Mouse (Mus musculus): Measurements from ENCODE around the gene Tex33. TPM values are rescaled to one million over a fixed set of nuclear protein-coding genes. Genes with fewer than 3 reads are reported as not detected.

Tex33 gene
- polyA plus RNA-seq, 1 experiment from 2014 or later, result not detected

DNA sequence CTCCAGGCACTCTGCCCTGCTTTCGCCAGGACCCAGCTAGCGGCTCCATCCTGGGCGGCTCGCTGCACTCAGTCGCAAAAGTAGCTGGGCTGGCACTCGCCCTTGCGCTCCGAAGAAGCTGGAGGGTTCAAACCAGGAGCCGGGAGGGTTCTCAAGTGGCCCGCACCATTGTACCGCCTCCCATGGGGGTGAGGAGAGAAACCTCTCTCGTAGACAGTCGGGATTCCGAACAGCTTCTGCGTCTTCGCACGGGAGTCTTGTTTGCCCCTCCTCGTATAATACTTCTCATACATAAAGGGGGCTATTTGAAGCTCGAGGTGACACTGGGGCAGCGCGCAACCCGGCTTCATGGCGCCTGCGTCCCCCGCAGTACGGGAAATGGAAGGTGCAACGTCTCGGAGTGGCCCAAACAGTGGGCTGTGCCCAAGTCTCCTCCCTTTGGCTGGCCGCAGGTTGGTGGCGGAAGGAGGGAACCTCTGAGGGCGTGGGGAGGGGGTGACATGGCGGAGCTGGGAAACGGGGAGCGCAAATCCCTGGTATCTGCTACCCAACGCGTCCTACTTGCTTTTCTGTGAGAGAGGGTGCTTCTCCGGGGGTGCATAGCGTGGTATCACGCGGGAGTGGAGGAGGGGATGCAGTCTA, 10.7 kb upstream of the Tex33 start, which contains the start of gene Mpst:
Mpst (plus strand) TSS at position 124 of the 642 bp plus-strand sequence.
- WGBS, result under 1% methylated on average over 40 of the region's 40 CpGs
- H3K4me1 ChIP-seq, result peaks cover 49% of the 10 kb centered on the region
- H3K27me3 ChIP-seq (ENCODE audit: insufficient read depth, poor library complexity, severe bottlenecking), result peaks cover 49% of the 10 kb centered on the region
- H3K4me3 ChIP-seq, result peak within 1 kb of the TSS; percentile 80
- peak; percentile 95 for DNase-seq (ENCODE audit: low spot score)
- H3K27ac ChIP-seq, result peak within 1 kb of the TSS; percentile 90
- H3K9me3 ChIP-seq, result no peaks in the 10 kb centered on the region
- no peaks in the 10 kb centered on the region for H3K36me3 ChIP-seq

DNA sequence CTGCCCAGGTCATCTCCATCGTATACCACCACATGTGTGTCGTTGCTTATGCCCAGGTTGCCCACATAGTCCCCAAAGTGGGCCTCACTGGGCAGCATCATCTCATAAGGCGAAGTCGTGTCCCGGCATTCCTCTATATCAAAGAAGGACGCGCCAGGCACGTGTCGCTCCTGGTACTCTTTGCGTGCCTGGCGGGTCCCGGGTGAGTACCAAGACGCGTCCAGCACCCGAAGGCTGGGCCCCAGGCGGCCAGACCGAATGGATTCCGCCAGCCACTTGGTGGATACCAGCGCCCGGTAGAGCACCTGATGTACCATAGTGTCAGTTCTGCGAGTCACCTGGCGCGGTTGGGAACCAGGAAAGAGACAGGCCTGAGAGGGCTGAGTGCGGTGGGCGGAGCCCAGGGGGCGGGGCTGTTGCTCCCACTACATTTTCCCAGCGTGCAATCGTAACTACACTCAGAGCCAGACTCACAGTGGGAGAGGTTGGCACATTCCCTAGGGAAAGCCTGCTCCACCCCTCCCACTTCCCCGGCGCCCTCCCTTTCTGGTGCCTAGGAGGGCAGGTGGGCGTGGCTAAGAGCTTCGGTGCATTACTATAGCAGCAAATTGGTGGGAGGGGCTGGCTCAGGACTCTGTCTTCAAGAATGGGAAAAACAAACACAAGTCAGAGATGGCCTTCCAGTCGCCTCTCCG, 10.0 kb upstream of the Tex33 start, which contains the start of gene Tst:
Tst (minus strand) TSS at position 391 of the 695 bp plus-strand sequence.
- Histone ChIP-seq H3K27me3 (ENCODE audit: insufficient read depth, poor library complexity, severe bottlenecking) (peaks cover 42% of the 10 kb centered on the region), H3K36me3 (no peaks in the 10 kb centered on the region), H3K9me3 (no peaks in the 10 kb centered on the region), H3K4me3 (peak within 1 kb of the TSS; percentile 80), H3K27ac (peak within 1 kb of the TSS; percentile 90), H3K4me1 (peaks cover 49% of the 10 kb centered on the region)
- peak; percentile 91 for DNase-seq (ENCODE audit: low spot score)
- 1% methylated on average over 34 of the region's 34 CpGs for WGBS

GRCm38 (mm10) chr15:78405098-78405497, 9.4 kb upstream of the Tex33 start:
- H3K4me3 ChIP-seq, result peak overlapping the region; percentile 80
- no peaks in the 10 kb centered on the region for H3K9me3 ChIP-seq
- H3K4me1 ChIP-seq, result peaks cover 44% of the 10 kb centered on the region
- DNase-seq (ENCODE audit: low spot score), result no peak
- peak overlapping the region; percentile 90; the same call in 1 of the 2 replicates for H3K27ac ChIP-seq
- H3K36me3 ChIP-seq, result no peaks in the 10 kb centered on the region
- H3K27me3 ChIP-seq (ENCODE audit: insufficient read depth, poor library complexity, severe bottlenecking), result peaks cover 36% of the 10 kb centered on the region
- WGBS, result 52% methylated on average over 11 of the region's 11 CpGs

DNA sequence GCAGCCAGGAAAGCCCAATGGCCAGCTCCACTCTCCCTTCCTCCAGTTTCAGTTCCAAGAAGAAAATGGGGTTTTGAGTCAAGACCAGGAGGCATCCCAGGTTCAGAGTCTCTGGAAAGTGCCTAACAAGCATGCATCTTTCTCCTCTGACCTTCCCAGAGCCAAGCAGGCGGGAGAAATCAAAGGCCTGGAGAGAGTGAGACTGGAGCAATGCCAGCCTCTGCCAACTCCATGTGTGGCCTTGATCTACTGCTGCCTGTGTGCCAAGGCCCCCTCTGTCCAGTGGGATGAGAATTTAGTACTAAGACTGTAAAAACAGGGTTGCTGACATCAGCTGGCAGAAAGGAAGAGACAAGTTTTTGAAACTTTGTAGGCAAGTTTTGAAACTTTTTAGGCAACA, 8.2 kb upstream of the Tex33 start:
- no peaks in the 10 kb centered on the region for H3K9me3 ChIP-seq
- 75% methylated on average over 1 of the region's 1 CpGs for WGBS
- peak overlapping the region; percentile 16; the same call in 1 of the 2 replicates for H3K4me3 ChIP-seq
- H3K4me1 ChIP-seq, result peaks cover 38% of the 10 kb centered on the region
- no peak for DNase-seq (ENCODE audit: low spot score)
- H3K27ac ChIP-seq, result peak overlapping the region; percentile 67
- H3K27me3 ChIP-seq (ENCODE audit: insufficient read depth, poor library complexity, severe bottlenecking), result peaks cover 24% of the 10 kb centered on the region
- H3K36me3 ChIP-seq, result no peaks in the 10 kb centered on the region

GRCm38 (mm10) chr15:78403301-78403741, 7.6 kb upstream of the Tex33 start:
- no peaks in the 10 kb centered on the region for H3K9me3 ChIP-seq
- H3K4me1 ChIP-seq, result peaks cover 38% of the 10 kb centered on the region
- 0 out of 2 replicates have a peak overlapping the region, but pooled peaks have one; percentile 16 for H3K4me3 ChIP-seq
- WGBS, result 58% methylated on average over 3 of the region's 3 CpGs
- H3K27ac ChIP-seq, result peak overlapping the region; percentile 67
- peaks cover 21% of the 10 kb centered on the region for H3K27me3 ChIP-seq (ENCODE audit: insufficient read depth, poor library complexity, severe bottlenecking)
- DNase-seq (ENCODE audit: low spot score), result no peak
- H3K36me3 ChIP-seq, result no peaks in the 10 kb centered on the region

GRCm38 (mm10) chr15:78402423-78402822, 6.7 kb upstream of the Tex33 start:
- Histone ChIP-seq H3K9me3 (no peaks in the 10 kb centered on the region), H3K27me3 (ENCODE audit: insufficient read depth, poor library complexity, severe bottlenecking) (peaks cover 20% of the 10 kb centered on the region), H3K4me1 (peaks cover 34% of the 10 kb centered on the region), H3K4me3 (no peak overlapping the region), H3K36me3 (no peaks in the 10 kb centered on the region), H3K27ac (no peak overlapping the region)
- no peak for DNase-seq (ENCODE audit: low spot score)
- WGBS, result 86% methylated on average over 7 of the region's 7 CpGs

GRCm38 (mm10) chr15:78401921-78402320, 6.2 kb upstream of the Tex33 start:
- Histone ChIP-seq H3K4me1 (peaks cover 29% of the 10 kb centered on the region), H3K36me3 (no peaks in the 10 kb centered on the region), H3K4me3 (no peak overlapping the region), H3K9me3 (no peaks in the 10 kb centered on the region), H3K27ac (no peak overlapping the region), H3K27me3 (ENCODE audit: insufficient read depth, poor library complexity, severe bottlenecking) (peaks cover 20% of the 10 kb centered on the region)
- DNase-seq (ENCODE audit: low spot score), result no peak
- WGBS, result 72% methylated on average over 4 of the region's 4 CpGs

DNA sequence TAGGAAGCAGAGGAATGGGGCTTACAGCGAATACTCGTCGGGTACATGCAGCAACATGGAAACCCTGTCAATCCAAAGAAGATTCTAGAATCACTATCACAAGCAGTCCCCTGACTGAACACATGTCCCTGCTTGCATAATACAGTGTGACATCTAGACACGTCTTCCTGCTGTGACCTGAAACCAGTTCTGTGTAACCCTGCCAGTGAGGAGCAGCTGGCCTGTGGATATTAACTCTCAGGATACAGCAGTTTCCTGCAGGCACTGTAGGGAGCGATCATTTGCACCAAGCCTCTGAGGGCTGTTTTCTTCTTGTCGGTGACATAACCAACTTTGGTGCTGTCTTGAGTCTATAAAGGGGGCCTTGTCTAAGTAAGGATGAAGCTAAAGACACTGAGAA, 5.6 kb upstream of the Tex33 start:
- peaks cover 20% of the 10 kb centered on the region for H3K27me3 ChIP-seq (ENCODE audit: insufficient read depth, poor library complexity, severe bottlenecking)
- no peak for DNase-seq (ENCODE audit: low spot score)
- no peak overlapping the region for H3K27ac ChIP-seq
- peaks cover 27% of the 10 kb centered on the region for H3K4me1 ChIP-seq
- no peaks in the 10 kb centered on the region for H3K36me3 ChIP-seq
- H3K4me3 ChIP-seq, result no peak overlapping the region
- H3K9me3 ChIP-seq, result no peaks in the 10 kb centered on the region
- 79% methylated on average over 6 of the region's 6 CpGs for WGBS

DNA sequence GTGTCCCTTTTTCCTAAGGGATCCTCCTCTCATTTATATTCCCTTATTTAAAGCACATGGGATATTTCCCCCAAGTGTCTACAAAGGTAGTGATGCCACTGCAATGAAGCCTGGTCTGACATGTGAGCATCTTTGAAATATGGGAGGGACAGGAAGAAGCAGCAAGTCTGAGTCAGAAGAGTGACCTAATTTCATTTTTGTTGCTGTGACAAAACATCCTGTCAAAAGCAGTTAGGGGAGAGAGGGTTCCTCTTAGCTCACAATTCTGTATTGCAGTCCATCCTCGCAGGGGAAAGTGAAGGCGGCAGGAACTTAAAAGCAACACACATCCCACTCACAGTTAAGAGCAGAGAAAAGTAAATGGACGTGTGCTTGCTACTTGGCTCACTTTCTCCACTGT, 4.9 kb downstream of the Tex33 start:
- DNase-seq (ENCODE audit: low spot score), result no peak
- no peaks in the 10 kb centered on the region for H3K36me3 ChIP-seq

DNA sequence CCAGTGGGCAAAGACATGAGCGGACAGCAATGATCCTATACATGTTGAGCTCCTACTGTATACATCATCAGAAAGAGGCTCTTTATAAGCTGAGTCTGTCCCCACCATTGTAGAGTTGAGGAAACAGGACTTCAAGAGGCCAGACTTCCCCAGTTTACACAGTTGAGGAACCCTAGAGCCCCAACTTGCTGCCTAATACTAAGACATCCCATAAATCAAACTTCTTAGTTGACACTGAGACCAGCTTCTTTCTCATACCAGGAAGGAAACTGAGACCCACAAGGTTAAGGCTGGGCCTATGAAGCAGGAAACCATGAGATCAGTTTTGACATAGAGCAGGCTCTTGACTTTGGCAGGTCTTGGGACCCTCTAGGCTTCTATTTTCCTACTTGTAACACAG, 10.1 kb downstream of the Tex33 start:
- DNase-seq (ENCODE audit: low spot score), result no peak
- Histone ChIP-seq H3K36me3 (no peaks in the 10 kb centered on the region), H3K27me3 (ENCODE audit: insufficient read depth, poor library complexity, severe bottlenecking) (peaks cover 7% of the 10 kb centered on the region; the same call in 1 of the 2 replicates), H3K4me3 (no peak overlapping the region), H3K27ac (no peak overlapping the region), H3K9me3 (no peaks in the 10 kb centered on the region), H3K4me1 (no peaks in the 10 kb centered on the region)
- 79% methylated on average over 1 of the region's 1 CpGs for WGBS

More for the DNA sequence above, 4.9 kb downstream of the Tex33 start:
- Histone ChIP-seq H3K9me3 (no peaks in the 10 kb centered on the region), H3K4me3 (no peak overlapping the region), H3K27me3 (ENCODE audit: insufficient read depth, poor library complexity, severe bottlenecking) (peaks cover 4% of the 10 kb centered on the region; the same call in 1 of the 2 replicates), H3K4me1 (no peaks in the 10 kb centered on the region), H3K27ac (no peak overlapping the region)
- 78% methylated on average over 3 of the region's 3 CpGs for WGBS

DNA sequence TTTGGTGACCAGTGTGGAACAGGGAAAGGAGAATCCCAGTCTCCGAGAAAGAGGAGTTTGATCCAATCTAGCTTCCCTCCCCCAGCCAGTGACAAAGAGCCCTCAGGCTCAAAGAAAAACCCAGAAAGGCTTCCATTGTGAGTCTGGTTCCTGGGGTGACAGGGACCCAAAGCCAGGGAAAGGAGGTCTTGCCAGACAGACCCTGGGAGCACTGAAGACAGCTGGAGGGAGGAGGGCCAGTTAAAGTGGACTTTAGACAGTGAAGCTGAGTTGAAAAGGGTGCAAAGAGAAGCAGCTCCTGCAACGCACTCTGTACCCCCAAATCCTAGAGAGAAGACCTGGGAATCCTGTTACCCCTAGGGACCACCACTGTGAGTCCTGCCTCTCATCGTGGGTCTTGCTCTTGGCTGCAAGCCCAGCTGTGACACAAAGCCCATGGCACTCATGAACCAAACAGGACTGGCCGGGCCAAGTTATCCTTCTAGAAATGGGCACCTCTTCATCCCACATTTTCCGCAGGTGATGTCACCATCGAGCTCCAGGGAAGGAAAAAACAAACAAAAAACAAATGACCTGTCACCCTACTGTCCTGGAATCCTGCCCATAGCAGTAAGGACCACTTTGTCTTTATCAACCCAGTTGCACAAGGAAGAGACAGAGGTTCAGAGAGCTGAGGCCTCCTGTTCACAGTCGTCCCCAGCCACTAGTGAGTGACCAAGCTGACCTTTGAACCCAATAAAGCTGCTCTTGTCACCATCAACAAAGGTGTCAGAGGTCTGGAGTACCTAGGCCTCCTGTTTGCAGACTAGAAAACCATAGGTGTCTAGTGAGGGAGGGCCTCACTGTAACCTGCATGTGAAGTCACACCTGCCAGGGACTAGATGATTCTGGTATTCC, 11.2 kb downstream of the Tex33 start:
- 64% methylated on average over 7 of the region's 7 CpGs for WGBS

GRCm38 (mm10) chr15:78383450-78384219, 12.1 kb downstream of the Tex33 start:
- WGBS, result 79% methylated on average over 11 of the region's 11 CpGs
- DNase-seq (ENCODE audit: low spot score), result no peak
- no peaks in the 10 kb centered on the region for H3K9me3 ChIP-seq
- H3K4me1 ChIP-seq, result no peaks in the 10 kb centered on the region
- no peaks in the 10 kb centered on the region for H3K36me3 ChIP-seq
- H3K27me3 ChIP-seq (ENCODE audit: insufficient read depth, poor library complexity, severe bottlenecking), result peaks cover 3% of the 10 kb centered on the region; the same call in 1 of the 2 replicates
- H3K4me3 ChIP-seq, result no peak overlapping the region
- no peak overlapping the region; the same call in 1 of the 2 replicates for H3K27ac ChIP-seq

More for the DNA sequence above, 11.2 kb downstream of the Tex33 start:
- no peaks in the 10 kb centered on the region for H3K9me3 ChIP-seq
- no peaks in the 10 kb centered on the region for H3K36me3 ChIP-seq
- H3K27me3 ChIP-seq (ENCODE audit: insufficient read depth, poor library complexity, severe bottlenecking), result peaks cover 3% of the 10 kb centered on the region; the same call in 1 of the 2 replicates
- H3K4me1 ChIP-seq, result no peaks in the 10 kb centered on the region
- DNase-seq (ENCODE audit: low spot score), result no peak
- no peak overlapping the region for H3K4me3 ChIP-seq
- H3K27ac ChIP-seq, result no peak overlapping the region

All from heart, embryonic 10.5 days (tissue).